Mouse (Mus musculus): Measurements from ENCODE around the gene Papolb.
A peak's percentile ranks its signal among the peaks of the same experiment; 100 is the strongest.

The Papolb gene

GRCm38 (mm10) chr5:142529915-142530314, at the start of gene Papolb:
Gene Papolb (minus strand): TSS chr5:142530076.
- no peak for DNase-seq (ENCODE audit: low read depth)

GRCm38 (mm10) chr5:142578192-142578591, 48.3 kb upstream of the Papolb start:
- no peak for DNase-seq (ENCODE audit: low read depth)

- DNase-seq (ENCODE audit: low read depth), result peak; percentile 18
These were observed 47.0 kb upstream of the Papolb start for GRCm38 (mm10) chr5:142576832-142577231.

GRCm38 (mm10) chr5:142574323-142575057, 44.6 kb upstream of the Papolb start:
- DNase-seq (ENCODE audit: low read depth), result no peak

- no peak for DNase-seq (ENCODE audit: low read depth)
These were observed 34.7 kb upstream of the Papolb start for GRCm38 (mm10) chr5:142564606-142565005.

- no peak for DNase-seq (ENCODE audit: low read depth)
These were observed 30.4 kb upstream of the Papolb start for GRCm38 (mm10) chr5:142560261-142560660.

- peak; percentile 95 for DNase-seq (ENCODE audit: low read depth)
These were observed 27.7 kb upstream of the Papolb start for GRCm38 (mm10) chr5:142557397-142558067.

GRCm38 (mm10) chr5:142556721-142557120, 26.8 kb upstream of the Papolb start:
- DNase-seq (ENCODE audit: low read depth), result no peak

GRCm38 (mm10) chr5:142555866-142556265, 26.0 kb upstream of the Papolb start:
- peak; percentile 46 for DNase-seq (ENCODE audit: low read depth)

GRCm38 (mm10) chr5:142550706-142551652, 21.1 kb upstream of the Papolb start, which contains the start of gene Radil:
Gene Radil (minus strand): TSS chr5:142551098.
- DNase-seq (ENCODE audit: low read depth), result peak; percentile 99

GRCm38 (mm10) chr5:142549961-142550705, 20.3 kb upstream of the Papolb start:
- peak; percentile 69 for DNase-seq (ENCODE audit: low read depth)

GRCm38 (mm10) chr5:142549441-142549840, 19.6 kb upstream of the Papolb start:
- peak; percentile 39 for DNase-seq (ENCODE audit: low read depth)

- no peak for DNase-seq (ENCODE audit: low read depth)
These were observed 17.2 kb upstream of the Papolb start for GRCm38 (mm10) chr5:142547066-142547465.

- no peak for DNase-seq (ENCODE audit: low read depth)
These were observed 16.5 kb upstream of the Papolb start for GRCm38 (mm10) chr5:142546344-142546743.

GRCm38 (mm10) chr5:142545014-142545795, 15.3 kb upstream of the Papolb start:
- DNase-seq (ENCODE audit: low read depth), result peak; percentile 31

- DNase-seq (ENCODE audit: low read depth), result no peak
These were observed 7.4 kb upstream of the Papolb start for GRCm38 (mm10) chr5:142537286-142537685.

- DNase-seq (ENCODE audit: low read depth), result no peak
These were observed 5.5 kb upstream of the Papolb start for GRCm38 (mm10) chr5:142535388-142535787.

GRCm38 (mm10) chr5:142524711-142525464, 5.0 kb downstream of the Papolb start:
- no peak for DNase-seq (ENCODE audit: low read depth)

- peak; percentile 63 for DNase-seq (ENCODE audit: low read depth)
These were observed 8.5 kb downstream of the Papolb start for GRCm38 (mm10) chr5:142521195-142521866.

Data from NIH3T3 (cell line).